Mouse (Mus musculus): ENCODE data around the gene Pdxp. TPM values are rescaled to one million over a fixed set of nuclear protein-coding genes. Genes with fewer than 3 reads are reported as not detected.
A peak's percentile ranks its signal among the peaks of the same experiment; 100 is the strongest.

Pdxp gene
- polyA plus RNA-seq, 1 experiment: 33.1 TPM

DNA sequence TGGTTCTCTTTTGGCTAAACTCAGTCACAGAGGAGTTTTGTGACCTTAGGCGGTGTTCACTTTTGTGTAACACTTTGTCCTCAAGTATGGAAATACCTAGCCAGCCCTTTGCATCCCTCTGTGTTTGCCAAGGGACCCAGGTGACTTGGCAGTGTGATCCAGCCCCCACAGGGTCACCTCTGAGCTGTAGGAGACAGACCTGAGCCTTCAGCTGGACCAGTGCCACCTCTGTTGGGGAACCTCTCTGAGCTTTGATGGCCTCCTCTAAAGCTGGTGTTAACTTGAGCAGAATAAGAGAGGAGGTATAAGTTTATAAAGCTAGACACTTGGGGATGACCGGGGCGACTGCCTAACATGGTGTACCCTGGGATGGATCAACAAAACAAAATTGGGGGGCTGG is 35.2 kb downstream of the Pdxp start:
- Histone ChIP-seq H3K27me3 (ENCODE audit: control insufficient read depth, insufficient read depth, insufficient read length) (no peaks in the 10 kb centered on the region), H3K36me3 (ENCODE audit: control insufficient read depth, insufficient read depth) (no peaks in the 10 kb centered on the region), H3K79me2 (ENCODE audit: control insufficient read depth, insufficient read depth) (no peaks in the 10 kb centered on the region), H3ac (ENCODE audit: control insufficient read depth, insufficient read length) (no peak overlapping the region), H3K4me2 (ENCODE audit: low read depth) (peak overlapping the region; percentile 90), H3K4me3 (peak overlapping the region; percentile 25)
- no peak for TF ChIP-seq TCF12 (IDR thresholded peaks at IDR 0.05; ENCODE audit: insufficient read depth, poor library complexity, severe bottlenecking)
- TF ChIP-seq MYOG (IDR thresholded peaks at IDR 0.05; ENCODE audit: control insufficient read depth in 1 of 3, insufficient read depth in 1 of 3, insufficient read length in 2 of 3, low read depth in 2 of 3): no peak
- no peak for TF ChIP-seq TCF3 (IDR thresholded peaks at IDR 0.05; ENCODE audit: insufficient read length, low read depth)
- TF ChIP-seq SRF (IDR thresholded peaks at IDR 0.05; ENCODE audit: control insufficient read depth, insufficient read length, low read depth): no peak
- no peak for TF ChIP-seq MAX (IDR thresholded peaks at IDR 0.05; ENCODE audit: low read depth)
- no peak for TF ChIP-seq REST (IDR thresholded peaks at IDR 0.05; ENCODE audit: insufficient read depth, insufficient read length)
- TF ChIP-seq E2F4 (IDR thresholded peaks at IDR 0.05; ENCODE audit: insufficient read depth): no peak
- no peak for TF ChIP-seq POLR2A (IDR thresholded peaks at IDR 0.05; ENCODE audit: insufficient read length, low read depth)
- TF ChIP-seq CEBPB (IDR thresholded peaks at IDR 0.05; ENCODE audit: insufficient read depth, poor library complexity, severe bottlenecking): no peak
- TF ChIP-seq MYOD1 (IDR thresholded peaks at IDR 0.05; ENCODE audit: control insufficient read depth in 1 of 3, insufficient read length in 2 of 3, low read depth in 2 of 3): no peak
- no peak for TF ChIP-seq POLR2AphosphoS2 (IDR thresholded peaks at IDR 0.05; ENCODE audit: insufficient read length, low read depth)
- TF ChIP-seq USF1 (IDR thresholded peaks at IDR 0.05; ENCODE audit: low read depth): no peak

DNA sequence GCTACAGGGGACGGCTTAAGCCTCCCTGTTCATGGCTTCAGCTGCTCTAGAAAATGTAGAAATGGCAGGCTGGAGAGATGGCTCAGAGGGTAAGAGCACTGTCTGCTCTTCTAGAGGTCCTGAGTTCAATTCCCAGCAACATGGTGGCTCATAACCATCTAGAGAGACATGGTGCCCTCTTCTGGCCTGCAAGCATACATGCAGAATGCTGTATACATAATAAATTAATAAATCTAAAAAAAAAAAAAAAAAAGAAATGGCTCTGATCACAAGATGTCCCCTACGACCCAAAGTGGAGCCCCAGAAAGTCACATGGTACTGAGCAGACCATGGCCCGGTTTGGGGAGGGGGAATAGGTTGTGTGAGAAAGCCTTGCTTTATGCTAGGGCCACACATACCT is 41.9 kb downstream of the Pdxp start:
- Histone ChIP-seq H3K4me2 (ENCODE audit: low read depth) (no peak overlapping the region), H3K27me3 (ENCODE audit: control insufficient read depth, insufficient read depth, insufficient read length) (no peaks in the 10 kb centered on the region), H3K4me3 (no peak overlapping the region), H3K79me2 (ENCODE audit: control insufficient read depth, insufficient read depth) (no peaks in the 10 kb centered on the region), H3ac (ENCODE audit: control insufficient read depth, insufficient read length) (no peak overlapping the region), H3K36me3 (ENCODE audit: control insufficient read depth, insufficient read depth) (no peaks in the 10 kb centered on the region)
- TF ChIP-seq TCF3 (IDR thresholded peaks at IDR 0.05; ENCODE audit: insufficient read length, low read depth) (no peak), SRF (IDR thresholded peaks at IDR 0.05; ENCODE audit: control insufficient read depth, insufficient read length, low read depth) (no peak), CEBPB (IDR thresholded peaks at IDR 0.05; ENCODE audit: insufficient read depth, poor library complexity, severe bottlenecking) (no peak), POLR2AphosphoS2 (IDR thresholded peaks at IDR 0.05; ENCODE audit: insufficient read length, low read depth) (no peak), MYOD1 (IDR thresholded peaks at IDR 0.05; ENCODE audit: control insufficient read depth in 1 of 3, insufficient read length in 2 of 3, low read depth in 2 of 3) (no peak), MAX (IDR thresholded peaks at IDR 0.05; ENCODE audit: low read depth) (no peak), POLR2A (IDR thresholded peaks at IDR 0.05; ENCODE audit: insufficient read length, low read depth) (no peak), TCF12 (IDR thresholded peaks at IDR 0.05; ENCODE audit: insufficient read depth, poor library complexity, severe bottlenecking) (no peak), USF1 (IDR thresholded peaks at IDR 0.05; ENCODE audit: low read depth) (no peak), E2F4 (IDR thresholded peaks at IDR 0.05; ENCODE audit: insufficient read depth) (no peak), MYOG (IDR thresholded peaks at IDR 0.05; ENCODE audit: control insufficient read depth in 1 of 3, insufficient read depth in 1 of 3, insufficient read length in 2 of 3, low read depth in 2 of 3) (no peak), REST (IDR thresholded peaks at IDR 0.05; ENCODE audit: insufficient read depth, insufficient read length) (no peak)

DNA sequence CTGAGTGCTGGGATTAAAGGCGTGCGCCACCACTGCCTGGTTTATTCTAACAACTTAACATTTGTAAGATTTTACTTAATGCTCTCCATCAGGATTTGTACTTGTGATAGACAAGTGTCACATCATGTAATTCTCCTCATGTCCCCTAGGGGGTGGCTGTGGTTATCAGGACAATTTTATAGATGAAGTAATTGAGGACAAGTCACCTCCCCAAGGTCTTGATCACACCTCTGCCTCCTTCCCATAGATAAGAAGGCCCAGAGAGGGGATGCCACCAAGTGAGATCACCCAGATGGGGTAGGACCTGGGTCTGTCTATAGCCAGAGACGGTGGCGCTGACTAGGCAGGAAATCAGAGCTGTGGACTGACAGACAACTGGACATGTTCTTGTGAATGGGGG is 42.6 kb downstream of the Pdxp start:
- no peaks in the 10 kb centered on the region for H3K27me3 ChIP-seq (ENCODE audit: control insufficient read depth, insufficient read depth, insufficient read length)
- H3K79me2 ChIP-seq (ENCODE audit: control insufficient read depth, insufficient read depth): no peaks in the 10 kb centered on the region
- H3K4me3 ChIP-seq: no peak overlapping the region
- no peak for TF ChIP-seq POLR2A (IDR thresholded peaks at IDR 0.05; ENCODE audit: insufficient read length, low read depth)
- no peak for TF ChIP-seq CEBPB (IDR thresholded peaks at IDR 0.05; ENCODE audit: insufficient read depth, poor library complexity, severe bottlenecking)
- no peak for TF ChIP-seq E2F4 (IDR thresholded peaks at IDR 0.05; ENCODE audit: insufficient read depth)
- no peak for TF ChIP-seq TCF12 (IDR thresholded peaks at IDR 0.05; ENCODE audit: insufficient read depth, poor library complexity, severe bottlenecking)
- no peak for TF ChIP-seq TCF3 (IDR thresholded peaks at IDR 0.05; ENCODE audit: insufficient read length, low read depth)
- no peak for TF ChIP-seq MYOG (IDR thresholded peaks at IDR 0.05; ENCODE audit: control insufficient read depth in 1 of 3, insufficient read depth in 1 of 3, insufficient read length in 2 of 3, low read depth in 2 of 3)
- no peak for TF ChIP-seq SRF (IDR thresholded peaks at IDR 0.05; ENCODE audit: control insufficient read depth, insufficient read length, low read depth)
- TF ChIP-seq MAX (IDR thresholded peaks at IDR 0.05; ENCODE audit: low read depth): no peak
- no peak for TF ChIP-seq POLR2AphosphoS2 (IDR thresholded peaks at IDR 0.05; ENCODE audit: insufficient read length, low read depth)
- TF ChIP-seq USF1 (IDR thresholded peaks at IDR 0.05; ENCODE audit: low read depth): no peak
- TF ChIP-seq MYOD1 (IDR thresholded peaks at IDR 0.05; ENCODE audit: control insufficient read depth in 1 of 3, insufficient read length in 2 of 3, low read depth in 2 of 3): no peak
- TF ChIP-seq REST (IDR thresholded peaks at IDR 0.05; ENCODE audit: insufficient read depth, insufficient read length): no peak
- no peaks in the 10 kb centered on the region for H3K36me3 ChIP-seq (ENCODE audit: control insufficient read depth, insufficient read depth)
- no peak overlapping the region for H3K4me2 ChIP-seq (ENCODE audit: low read depth)
- no peak overlapping the region for H3ac ChIP-seq (ENCODE audit: control insufficient read depth, insufficient read length)

DNA sequence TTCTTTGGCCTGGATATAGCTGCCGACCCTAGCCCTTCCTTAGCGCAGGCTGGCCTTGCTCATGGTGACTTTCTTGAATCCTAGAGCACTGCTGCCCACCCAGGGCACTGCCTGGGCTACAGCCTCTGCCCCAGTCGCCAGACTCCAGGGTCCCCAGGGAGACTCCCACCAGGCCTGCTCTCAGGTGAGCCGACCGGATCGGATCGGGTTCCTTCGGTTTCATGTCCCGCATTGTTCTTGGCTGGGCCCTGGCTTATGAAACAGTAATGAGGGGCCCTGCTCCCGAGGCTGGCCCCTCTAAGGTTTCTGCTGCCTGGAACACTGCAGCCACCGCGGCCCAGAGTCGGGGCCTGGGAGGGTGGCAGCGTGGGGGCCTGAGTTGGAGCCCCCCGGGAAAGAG is 43.3 kb downstream of the Pdxp start:
- Histone ChIP-seq H3K4me3 (no peak overlapping the region), H3K36me3 (ENCODE audit: control insufficient read depth, insufficient read depth) (no peaks in the 10 kb centered on the region), H3K27me3 (ENCODE audit: control insufficient read depth, insufficient read depth, insufficient read length) (no peaks in the 10 kb centered on the region), H3ac (ENCODE audit: control insufficient read depth, insufficient read length) (no peak overlapping the region), H3K4me2 (ENCODE audit: low read depth) (no peak overlapping the region), H3K79me2 (ENCODE audit: control insufficient read depth, insufficient read depth) (no peaks in the 10 kb centered on the region)
- TF ChIP-seq MYOG (IDR thresholded peaks at IDR 0.05; ENCODE audit: control insufficient read depth in 1 of 3, insufficient read depth in 1 of 3, insufficient read length in 2 of 3, low read depth in 2 of 3) (no peak), SRF (IDR thresholded peaks at IDR 0.05; ENCODE audit: control insufficient read depth, insufficient read length, low read depth) (no peak), TCF3 (IDR thresholded peaks at IDR 0.05; ENCODE audit: insufficient read length, low read depth) (no peak), REST (IDR thresholded peaks at IDR 0.05; ENCODE audit: insufficient read depth, insufficient read length) (no peak), E2F4 (IDR thresholded peaks at IDR 0.05; ENCODE audit: insufficient read depth) (no peak), POLR2AphosphoS2 (IDR thresholded peaks at IDR 0.05; ENCODE audit: insufficient read length, low read depth) (no peak)
